8 mouse cellular contexts compared by ENCODE assay signal in genomic region chr19:45783933-45784576, GRCm38 (mm10). TPM values are rescaled to one million over a fixed set of nuclear protein-coding genes. Genes with fewer than 3 reads are reported as not detected.
DNase-seq lines count a peak whose midpoint lies in the region; ATAC-seq and TF ChIP-seq lines count a peak whose summit lies in the region.

No protein-coding gene starts in this region.

- DNase-seq in heart, embryonic 10.5 days (ENCODE audit: low spot score): peak; percentile 73
- no peak for DNase-seq in heart, postnatal 4 days
- no peak for DNase-seq in hindbrain, embryonic 11.5 days (ENCODE audit: low spot score)
- DNase-seq in layer of hippocampus, postnatal 10 days (ENCODE audit: low spot score in 2 of 2): no peak
- DNase-seq in left cerebral cortex, postnatal 36 days (ENCODE audit: low spot score in 2 of 2): no peak

- H3K36me3 ChIP-seq in heart, embryonic 10.5 days: peaks cover 21% of the 10 kb centered on the region
- no peaks in the 10 kb centered on the region for H3K36me3 ChIP-seq in hindbrain, embryonic 11.5 days (ENCODE audit: control insufficient read depth, insufficient read depth, low read length)
- H3K36me3 ChIP-seq in macrophage (ENCODE audit: inconsistent target): peaks cover 7% of the 10 kb centered on the region; the same call in 1 of the 2 replicates

- H3K4me2 ChIP-seq in hindbrain, embryonic 11.5 days (replicated peaks; ENCODE audit: low read depth, low read length): peak overlapping the region; percentile 45

- peaks cover 17% of the 10 kb centered on the region for H3K4me1 ChIP-seq in heart, embryonic 10.5 days
- H3K4me1 ChIP-seq in bone marrow, adult 2 months (ENCODE audit: control insufficient read depth, insufficient read depth, low read length): peaks cover 4% of the 10 kb centered on the region; the same call in 1 of the 2 replicates
- H3K4me1 ChIP-seq in hindbrain, embryonic 11.5 days (replicated peaks; ENCODE audit: control insufficient read depth, insufficient read depth, low read length): peaks cover 7% of the 10 kb centered on the region

- TF ChIP-seq CTCF in bone marrow, adult 2 months (IDR thresholded peaks at IDR 0.05; ENCODE audit: control insufficient read depth, insufficient read depth, low read length): no peak

- no peak for TF ChIP-seq POLR2A in bone marrow, adult 2 months (IDR thresholded peaks at IDR 0.05; ENCODE audit: borderline replicate concordance, control insufficient read depth, low read depth, low read length)

- 34% methylated on average over 17 of the region's 17 CpGs for WGBS in heart, embryonic 10.5 days
- WGBS in bone marrow, adult 2 months: 39% methylated on average over 17 of the region's 17 CpGs
- 39% methylated on average over 17 of the region's 17 CpGs for WGBS in hindbrain, embryonic 11.5 days
- WGBS in macrophage (ENCODE audit: missing documents): 33% methylated on average over 14 of the region's 17 CpGs

- H3K9me3 ChIP-seq in heart, embryonic 10.5 days: no peaks in the 10 kb centered on the region
- no peaks in the 10 kb centered on the region for H3K9me3 ChIP-seq in hindbrain, embryonic 11.5 days (ENCODE audit: control insufficient read depth, low read length)

- ATAC-seq in hindbrain, embryonic 11.5 days (ENCODE audit: low FRiP score): no peak
- ATAC-seq in inflammation-experienced regulatory T-cells, adult 6 months: no peak

- H3K4me3 ChIP-seq in heart, embryonic 10.5 days: peak overlapping the region; percentile 96
- H3K4me3 ChIP-seq in bone marrow, adult 2 months (replicated peaks; ENCODE audit: control insufficient read depth, low read depth, low read length): peak overlapping the region; percentile 81
- H3K4me3 ChIP-seq in hindbrain, embryonic 11.5 days (ENCODE audit: low read depth, low read length): peak overlapping the region; percentile 100
- peak overlapping the region; percentile 81 for H3K4me3 ChIP-seq in macrophage (ENCODE audit: inconsistent target)

- H3K9ac ChIP-seq in hindbrain, embryonic 11.5 days (ENCODE audit: low read depth, low read length): peak overlapping the region; percentile 45; the same call in 1 of the 2 replicates

- H3K27me3 ChIP-seq in heart, embryonic 10.5 days (ENCODE audit: insufficient read depth, poor library complexity, severe bottlenecking): no peaks in the 10 kb centered on the region
- no peaks in the 10 kb centered on the region for H3K27me3 ChIP-seq in hindbrain, embryonic 11.5 days (ENCODE audit: control insufficient read depth, insufficient read depth, low read length)

- peak overlapping the region; percentile 99 for H3K27ac ChIP-seq in heart, embryonic 10.5 days
- H3K27ac ChIP-seq in bone marrow, adult 2 months (ENCODE audit: control insufficient read depth, insufficient read depth, low read depth, low read length, poor library complexity): peak overlapping the region; percentile 76
- no peak overlapping the region for H3K27ac ChIP-seq in hindbrain, embryonic 11.5 days (ENCODE audit: low read depth, low read length)
- H3K27ac ChIP-seq in macrophage: peak overlapping the region; percentile 58

- intact Hi-C loops in left cerebral cortex, postnatal 36 days (cut with DNase I): no loop called here

- H3K79me2 ChIP-seq in macrophage (ENCODE audit: inconsistent target): peaks cover 39% of the 10 kb centered on the region

RNA-seq across cellular contexts. Expression of gene Mgea5, which starts 0.4 kb away (rescaled TPM):
- 39.6 and 52.5 TPM in 2 replicates for polyA plus RNA-seq in heart, embryonic 10.5 days (2016; fragmentation: Nextera tagmentation; extraction: Ambion mirVana)
- 10 to 100 TPM; 82.8 to 89.2 TPM for total RNA-seq in heart, postnatal 4 days (2021)
- 51.4 and 80.8 TPM in 2 replicates for polyA plus RNA-seq in bone marrow, adult 2 months (2011; ENCODE audit: insufficient read depth, insufficient read length, low replicate concordance, missing spikeins)
- 75.6 and 93.2 TPM in 2 replicates for polyA plus RNA-seq in hindbrain, embryonic 11.5 days (2014; fragmentation: Nextera tagmentation; extraction: Ambion mirVana)
- total RNA-seq in macrophage (2018; cell fraction: chromatin; rRNA removed): 100 to 1,000 TPM; 370 to 603 (median 505) TPM
- total RNA-seq in macrophage (2018; cell fraction: cytosol; rRNA removed): 100 to 1,000 TPM in 9 of 26 experiments, 10 to 100 TPM in 17; 77.7 to 118 (median 92.2) TPM
- total RNA-seq in macrophage (2018; cell fraction: nucleus; rRNA removed): 100 to 1,000 TPM; 224 to 458 (median 312) TPM
- 71.3 to 78.4 TPM (median 71.7 TPM) in 3 replicates for polyA plus RNA-seq in macrophage (2018)
- polyA plus RNA-seq in inflammation-experienced regulatory T-cells, adult 6 months (2017; shearing (Covaris generic)): 100 to 1,000 TPM; 124 to 242 (median 205) TPM
- 100 to 1,000 TPM; 134 to 157 TPM for total RNA-seq in layer of hippocampus, postnatal 10 days (2021)
- total RNA-seq in left cerebral cortex, postnatal 36 days (2021): 100 to 1,000 TPM; 143 to 168 TPM

RNA-seq across cellular contexts. Expression of gene Kcnip2, which starts 31.8 kb away (rescaled TPM):
- polyA plus RNA-seq in heart, embryonic 10.5 days (2016; fragmentation: Nextera tagmentation; extraction: Ambion mirVana): 0.35 and 0.53 TPM in 2 replicates
- 10 to 100 TPM; 69.8 to 85.1 TPM for total RNA-seq in heart, postnatal 4 days (2021)
- 0.72 TPM in 1 of 2 replicates, not detected in the other for polyA plus RNA-seq in bone marrow, adult 2 months (2011; ENCODE audit: insufficient read depth, insufficient read length, low replicate concordance, missing spikeins)
- polyA plus RNA-seq in hindbrain, embryonic 11.5 days (2014; fragmentation: Nextera tagmentation; extraction: Ambion mirVana): 0.56 and 0.73 TPM in 2 replicates
- 1 to 10 TPM in 10 of 26 experiments, under 1 TPM in 9, not detected in 7; 0.46 to 2.7 (median 1.1) TPM for total RNA-seq in macrophage (2018; cell fraction: chromatin; rRNA removed)
- under 1 TPM in 1 of 26 experiments, not detected in 25; 0.39 TPM for total RNA-seq in macrophage (2018; cell fraction: cytosol; rRNA removed)
- 1 to 10 TPM in 4 of 26 experiments, under 1 TPM in 17, not detected in 5; 0.23 to 3.8 (median 0.62) TPM for total RNA-seq in macrophage (2018; cell fraction: nucleus; rRNA removed)
- polyA plus RNA-seq in macrophage (2018): not detected in 3 replicates
- 10 to 100 TPM in 2 of 3 experiments, 1 to 10 TPM in 1; 3.4 to 13.9 (median 10.1) TPM for polyA plus RNA-seq in inflammation-experienced regulatory T-cells, adult 6 months (2017; shearing (Covaris generic))
- 100 to 1,000 TPM; 133 to 134 TPM for total RNA-seq in layer of hippocampus, postnatal 10 days (2021)
- total RNA-seq in left cerebral cortex, postnatal 36 days (2021): 100 to 1,000 TPM; 134 to 147 TPM

RNA-seq across cellular contexts. Expression of gene Npm3, which starts 34.7 kb away (rescaled TPM):
- polyA plus RNA-seq in heart, embryonic 10.5 days (2016; fragmentation: Nextera tagmentation; extraction: Ambion mirVana): 12.3 and 13.6 TPM in 2 replicates
- total RNA-seq in heart, postnatal 4 days (2021): 10 to 100 TPM; 25.4 to 27.8 TPM
- 44.1 and 56.0 TPM in 2 replicates for polyA plus RNA-seq in bone marrow, adult 2 months (2011; ENCODE audit: insufficient read depth, insufficient read length, low replicate concordance, missing spikeins)
- polyA plus RNA-seq in hindbrain, embryonic 11.5 days (2014; fragmentation: Nextera tagmentation; extraction: Ambion mirVana): 7.4 and 8.8 TPM in 2 replicates
- 10 to 100 TPM in 9 of 26 experiments, 1 to 10 TPM in 17; 5.4 to 16.7 (median 8.5) TPM for total RNA-seq in macrophage (2018; cell fraction: chromatin; rRNA removed)
- total RNA-seq in macrophage (2018; cell fraction: cytosol; rRNA removed): 10 to 100 TPM in 22 of 26 experiments, 1 to 10 TPM in 4; 6.9 to 23.5 (median 15.8) TPM
- 10 to 100 TPM in 7 of 26 experiments, 1 to 10 TPM in 19; 2.0 to 20.9 (median 7.7) TPM for total RNA-seq in macrophage (2018; cell fraction: nucleus; rRNA removed)
- polyA plus RNA-seq in macrophage (2018): 11.7 to 64.5 TPM (median 22.5 TPM) in 3 replicates
- 10 to 100 TPM; 12.9 to 73.1 (median 57.3) TPM for polyA plus RNA-seq in inflammation-experienced regulatory T-cells, adult 6 months (2017; shearing (Covaris generic))
- total RNA-seq in layer of hippocampus, postnatal 10 days (2021): 10 to 100 TPM; 16.7 to 18.1 TPM
- total RNA-seq in left cerebral cortex, postnatal 36 days (2021): 1 to 10 TPM; 5.4 to 5.8 TPM

RNA-seq across cellular contexts. Expression of gene Fgf8, which starts 41.3 kb away (rescaled TPM):
- 1.9 and 8.8 TPM in 2 replicates for polyA plus RNA-seq in heart, embryonic 10.5 days (2016; fragmentation: Nextera tagmentation; extraction: Ambion mirVana)
- total RNA-seq in heart, postnatal 4 days (2021): under 1 TPM in 1 of 2 experiments, not detected in 1; 0.45 TPM
- not detected in 2 replicates for polyA plus RNA-seq in bone marrow, adult 2 months (2011; ENCODE audit: insufficient read depth, insufficient read length, low replicate concordance, missing spikeins)
- 4.6 and 5.7 TPM in 2 replicates for polyA plus RNA-seq in hindbrain, embryonic 11.5 days (2014; fragmentation: Nextera tagmentation; extraction: Ambion mirVana)
- not detected for total RNA-seq in macrophage (2018; cell fraction: chromatin; rRNA removed)
- not detected for total RNA-seq in macrophage (2018; cell fraction: cytosol; rRNA removed)
- total RNA-seq in macrophage (2018; cell fraction: nucleus; rRNA removed): not detected
- not detected in 3 replicates for polyA plus RNA-seq in macrophage (2018)
- polyA plus RNA-seq in inflammation-experienced regulatory T-cells, adult 6 months (2017; shearing (Covaris generic)): not detected
- total RNA-seq in layer of hippocampus, postnatal 10 days (2021): not detected
- not detected for total RNA-seq in left cerebral cortex, postnatal 36 days (2021)
